Mouse (Mus musculus) lung, postnatal 0 days (tissue): ENCODE results near the gene Zbtb7b. TPM values are rescaled to one million over a fixed set of nuclear protein-coding genes. Genes with fewer than 3 reads are reported as not detected.

ENCODE experiments used
- ATAC-seq: fragments of 200-750 bp; cut with Nextera tagmentation; 2 replicates; pipeline ENCODE4 v1.8.0; 2017; ENCODE audit warnings: moderate library complexity
- DNase-seq: peaks from one replicate; pipeline ENCODE4 v3.0.0-alpha.2; 2016; ENCODE audit warnings: low spot score
- H3K27ac ChIP-seq: fragments of 300-500 bp; sonication (generic); 2 replicates; pipeline ENCODE4 v1.5.1; 2014; ENCODE audit warnings: antibody characterized with exemption, mild to moderate bottlenecking, low read length, mixed read lengths
- H3K27me3 ChIP-seq: fragments of 300-500 bp; sonication (generic); replicated peaks from 2 replicates; pipeline ENCODE4 v1.6.1; 2014; ENCODE audit warnings: low read length, mixed read lengths; ENCODE audit not compliant: insufficient read depth
- H3K36me3 ChIP-seq: fragments of 300-500 bp; sonication (generic); 2 replicates; pipeline ENCODE4 v1.6.1; 2014; ENCODE audit warnings: low read length, mixed read lengths; ENCODE audit not compliant: insufficient read depth
- H3K4me1 ChIP-seq: fragments of 300-500 bp; sonication (generic); 2 replicates; pipeline ENCODE4 v1.6.1; 2014; ENCODE audit warnings: antibody characterized with exemption, low read depth, low read length, mixed read lengths; ENCODE audit not compliant: insufficient read depth
- H3K4me2 ChIP-seq: fragments of 300-500 bp; sonication (generic); replicated peaks from 2 replicates; pipeline ENCODE4 v1.6.1; 2014; ENCODE audit warnings: low read depth, mild to moderate bottlenecking, low read length, moderate library complexity, mixed read lengths
- H3K4me3 ChIP-seq: fragments of 300-500 bp; sonication (generic); 2 replicates; pipeline ENCODE4 v1.5.1; 2014; ENCODE audit warnings: low read depth, low read length
- H3K9ac ChIP-seq: fragments of 300-500 bp; sonication (generic); replicated peaks from 2 replicates; pipeline ENCODE4 v1.6.1; 2014; ENCODE audit warnings: low read depth, mild to moderate bottlenecking
- H3K9me3 ChIP-seq: fragments of 300-500 bp; sonication (generic); 2 replicates; pipeline ENCODE4 v1.6.1; 2016; ENCODE audit warnings: low read length, mixed read lengths
- CTCF ChIP-seq: IDR thresholded peaks from 2 replicates; pipeline ENCODE4 v1.5.1; 2016; ENCODE audit warnings: antibody characterized with exemption, mild to moderate bottlenecking
- EP300 ChIP-seq: IDR thresholded peaks from 2 replicates; pipeline ENCODE4 v1.6.1; 2016; ENCODE audit warnings: antibody characterized with exemption, mild to moderate bottlenecking, control low read depth
- WGBS: fragments of 180-500 bp; shearing (Covaris S2); extraction: QIAGEN DNeasy Blood & Tissue Kit; methylation state at CpG from one replicate; pipeline ENCODE4 v1.1.7; 2014; 5-methylcytosine and 5-hydroxymethylcytosine counted together
- polyA plus RNA-seq: library from polyadenylated mRNA; unstranded; fragments of >200 nt; fragmentation: Nextera tagmentation; extraction: Ambion mirVana; gene quantifications from 2 replicates; pipeline ENCODE4 v1.2.1, GENCODE M21; 2015

The Zbtb7b gene
- polyA plus RNA-seq, 1 experiment from 2014 or later, result 7.3 TPM

DNA sequence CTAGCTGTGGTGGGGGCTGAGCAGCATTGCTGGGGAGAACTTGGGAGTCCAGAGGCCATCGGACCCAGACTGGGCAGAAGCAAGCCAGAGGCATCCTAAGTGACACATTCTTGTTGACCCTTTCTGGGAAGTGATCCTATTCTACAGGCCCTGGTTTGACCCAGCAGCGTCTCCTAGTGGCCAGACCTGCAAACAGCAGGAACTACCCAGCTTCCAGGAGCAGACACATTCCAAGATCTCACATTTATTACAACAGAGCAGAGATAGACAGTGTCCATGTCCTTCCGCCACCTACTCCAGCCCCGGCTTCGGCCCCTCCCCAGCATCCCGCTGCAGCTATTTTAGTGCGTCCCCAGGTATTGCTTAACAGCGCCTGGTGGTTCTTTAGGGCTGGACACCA is 55.2 kb downstream of the Zbtb7b start:
- peak; percentile 95 for TF ChIP-seq CTCF
- TF ChIP-seq EP300, result no peak
- no peak overlapping the region for H3K27ac ChIP-seq
- 0 out of 2 replicates have a peak, but pooled peaks cover 2% of the 10 kb centered on the region for H3K36me3 ChIP-seq
- no peaks in the 10 kb centered on the region for H3K27me3 ChIP-seq
- H3K4me1 ChIP-seq, result no peaks in the 10 kb centered on the region
- H3K9ac ChIP-seq, result no peak overlapping the region
- H3K4me2 ChIP-seq, result no peak overlapping the region
- ATAC-seq (peak; percentile 23), DNase-seq (peak; percentile 76)
- no peak overlapping the region for H3K4me3 ChIP-seq
- WGBS, result 14% methylated on average over 8 of the region's 8 CpGs
- H3K9me3 ChIP-seq, result no peaks in the 10 kb centered on the region

- 3% methylated on average over 44 of the region's 44 CpGs for WGBS
- ATAC-seq, result peak; percentile 85
Observed at GRCm38 (mm10) chr3:89337721-89338578, 56.6 kb downstream of the Zbtb7b start, which contains the start of gene Efna4. TSS of gene Efna4 (minus strand) at chr3:89338028.

DNA sequence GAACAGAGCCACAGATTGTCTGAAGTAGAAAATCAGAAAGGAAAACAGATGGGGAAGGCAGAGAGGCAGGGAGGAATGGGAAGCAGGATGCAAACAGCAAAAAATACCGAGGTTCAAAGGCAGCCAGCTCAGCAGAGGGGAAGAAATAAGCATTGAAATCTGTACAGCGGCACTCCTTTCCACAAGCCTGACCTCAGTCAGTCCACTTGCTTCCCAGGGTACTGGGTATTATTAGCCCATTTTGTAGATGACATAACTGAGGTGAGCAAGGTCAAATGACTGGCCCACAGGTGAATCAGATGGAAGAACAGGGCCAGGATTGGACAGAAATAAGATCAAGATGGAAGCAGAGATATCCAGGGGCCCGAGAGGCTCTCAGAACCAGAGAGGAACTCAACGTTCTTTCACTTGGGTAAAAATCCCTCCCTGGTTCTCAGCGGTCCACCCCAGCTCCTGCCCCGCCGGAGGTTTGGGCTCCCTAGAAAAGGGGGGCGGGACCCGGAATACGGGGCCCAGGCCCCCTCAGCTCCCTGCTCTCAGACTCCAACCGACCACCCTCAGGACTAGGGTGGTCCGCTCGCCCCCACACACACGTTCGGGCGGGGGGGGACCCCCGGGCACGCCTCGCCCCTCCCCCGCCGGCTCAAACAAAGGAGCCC is 57.4 kb downstream of the Zbtb7b start:
- peak; percentile 6 for ATAC-seq
- H3K9me3 ChIP-seq, result no peaks in the 10 kb centered on the region
- H3K4me2 ChIP-seq, result peak overlapping the region; percentile 96
- H3K36me3 ChIP-seq, result peaks cover 4% of the 10 kb centered on the region; the same call in 1 of the 2 replicates
- TF ChIP-seq CTCF, result no peak
- no peak for TF ChIP-seq EP300
- DNase-seq, result no peak
- no peaks in the 10 kb centered on the region for H3K27me3 ChIP-seq
- peak overlapping the region; percentile 80 for H3K27ac ChIP-seq
- peak overlapping the region; percentile 72 for H3K4me3 ChIP-seq
- H3K9ac ChIP-seq, result peak overlapping the region; percentile 55
- no peaks in the 10 kb centered on the region for H3K4me1 ChIP-seq
- under 1% methylated on average over 20 of the region's 21 CpGs for WGBS

More at GRCm38 (mm10) chr3:89337721-89338578, 56.6 kb downstream of the Zbtb7b start, which contains the start of gene Efna4:
- no peak for TF ChIP-seq EP300
- Histone ChIP-seq H3K4me1 (no peaks in the 10 kb centered on the region), H3K4me3 (peak within 1 kb of the TSS; percentile 72), H3K27ac (peak within 1 kb of the TSS; percentile 80), H3K36me3 (peaks cover 4% of the 10 kb centered on the region; the same call in 1 of the 2 replicates), H3K27me3 (no peaks in the 10 kb centered on the region), H3K4me2 (peak within 1 kb of the TSS; percentile 96), H3K9ac (peak within 1 kb of the TSS; percentile 55), H3K9me3 (no peaks in the 10 kb centered on the region)
- peak; percentile 88 for DNase-seq

DNA sequence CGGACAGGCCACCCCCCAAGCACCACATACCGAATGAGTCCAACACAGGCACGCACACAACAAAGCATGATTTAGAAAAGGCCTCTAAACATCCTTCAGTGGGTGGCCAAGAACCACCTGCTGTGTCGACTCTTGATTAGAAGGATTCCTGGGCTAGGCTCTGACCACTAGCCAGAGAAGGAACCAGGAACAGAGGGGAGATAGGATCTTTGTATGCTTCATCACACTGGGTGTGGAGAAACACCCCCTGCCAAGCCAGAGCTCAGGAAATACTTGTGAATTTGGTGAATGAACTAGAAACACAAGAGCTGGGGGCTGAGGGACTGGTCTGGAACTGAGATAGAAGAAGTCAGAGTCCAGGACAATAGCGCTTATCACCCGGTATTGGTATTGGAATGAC is 58.0 kb downstream of the Zbtb7b start:
- Histone ChIP-seq H3K9ac (0 out of 2 replicates have a peak overlapping the region, but pooled peaks have one; percentile 55), H3K4me2 (peak overlapping the region; percentile 96; the same call in 1 of the 2 replicates), H3K27me3 (no peaks in the 10 kb centered on the region), H3K9me3 (no peaks in the 10 kb centered on the region), H3K4me3 (no peak overlapping the region), H3K27ac (no peak overlapping the region), H3K36me3 (peaks cover 4% of the 10 kb centered on the region; the same call in 1 of the 2 replicates), H3K4me1 (no peaks in the 10 kb centered on the region)
- ATAC-seq (no peak), DNase-seq (no peak)
- WGBS, result 22% methylated on average over 6 of the region's 6 CpGs
- TF ChIP-seq CTCF (no peak), EP300 (no peak)

- no peaks in the 10 kb centered on the region for H3K4me1 ChIP-seq
- H3K27me3 ChIP-seq, result no peaks in the 10 kb centered on the region
- 59% methylated on average over 11 of the region's 11 CpGs for WGBS
- no peak for DNase-seq
- no peak overlapping the region for H3K27ac ChIP-seq
- no peak for TF ChIP-seq EP300
- TF ChIP-seq CTCF, result no peak
- peaks cover 4% of the 10 kb centered on the region; the same call in 1 of the 2 replicates for H3K36me3 ChIP-seq
- no peak overlapping the region for H3K9ac ChIP-seq
- no peak overlapping the region for H3K4me2 ChIP-seq
- no peaks in the 10 kb centered on the region for H3K9me3 ChIP-seq
- no peak for ATAC-seq
- no peak overlapping the region for H3K4me3 ChIP-seq
Observed at GRCm38 (mm10) chr3:89333053-89333452, 61.5 kb downstream of the Zbtb7b start.

DNA sequence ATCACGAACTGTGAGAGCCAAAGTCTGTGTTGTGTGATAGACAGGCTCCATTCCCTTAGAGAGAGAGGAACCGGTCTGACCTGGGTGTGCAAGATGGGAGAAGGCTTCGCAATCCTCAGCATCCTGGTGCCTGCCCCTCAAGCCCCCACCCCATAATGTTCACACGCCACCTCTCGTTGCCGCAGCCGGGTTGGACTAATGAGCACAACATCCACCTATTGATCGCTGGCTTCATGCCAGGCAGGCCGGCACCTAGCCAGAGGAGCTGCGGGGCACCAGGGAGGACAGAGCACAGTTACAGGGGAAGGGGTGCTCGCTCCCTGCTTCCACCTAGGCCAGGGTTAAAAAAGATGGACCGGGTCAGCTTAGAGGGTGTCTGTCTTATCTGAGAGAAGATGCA is 62.1 kb downstream of the Zbtb7b start:
- DNase-seq, result no peak
- Histone ChIP-seq H3K9ac (no peak overlapping the region), H3K4me1 (no peaks in the 10 kb centered on the region), H3K27ac (no peak overlapping the region), H3K4me2 (no peak overlapping the region), H3K27me3 (no peaks in the 10 kb centered on the region), H3K9me3 (no peaks in the 10 kb centered on the region), H3K4me3 (no peak overlapping the region), H3K36me3 (peaks cover 4% of the 10 kb centered on the region; the same call in 1 of the 2 replicates)
- TF ChIP-seq EP300, result no peak
- ATAC-seq, result no peak
- WGBS, result 41% methylated on average over 12 of the region's 12 CpGs
